Mouse (Mus musculus) bone marrow, adult 2 months (tissue): Measurements from ENCODE around the gene Dido1. TPM values are rescaled to one million over a fixed set of nuclear protein-coding genes. Genes with fewer than 3 reads are reported as not detected.
"Not testable (repeated sequence)": the region's sequence is repeated elsewhere in the genome, so short reads cannot be mapped to it uniquely, and the experiment has no call there.

ENCODE experiments used
- H3K27ac ChIP-seq: fragments of 200-500 bp; 2 replicates; pipeline ENCODE4 v1.5.1; 2012; ENCODE audit warnings: low read depth, mild to moderate bottlenecking, control low read depth, inconsistent platforms, low read length; ENCODE audit not compliant: control insufficient read depth, poor library complexity, insufficient read depth
- H3K4me1 ChIP-seq: fragments of 200-500 bp; 2 replicates; pipeline ENCODE4 v1.6.1; 2011; ENCODE audit warnings: low read length; ENCODE audit not compliant: control insufficient read depth, insufficient read depth
- H3K4me3 ChIP-seq: fragments of 200-500 bp; replicated peaks from 2 replicates; pipeline ENCODE3; 2011; ENCODE audit warnings: mild to moderate bottlenecking, low read depth, low read length, control low read depth; ENCODE audit not compliant: control insufficient read depth
- CTCF ChIP-seq: fragments of 200-500 bp; IDR thresholded peaks from 2 replicates; pipeline ENCODE4 v1.5.1; 2011; ENCODE audit warnings: low read length, control low read depth; ENCODE audit not compliant: control insufficient read depth, insufficient read depth
- POLR2A ChIP-seq: fragments of 200-500 bp; IDR thresholded peaks from 2 replicates; pipeline ENCODE4 v1.6.1; 2011; ENCODE audit warnings: low read depth, mild to moderate bottlenecking, control low read depth, low read length, borderline replicate concordance; ENCODE audit not compliant: control insufficient read depth
- WGBS: fragments of 180-500 bp; shearing (Covaris S2); methylation state at CpG from one replicate; pipeline ENCODE4 v1.1.7; 2018; 5-methylcytosine and 5-hydroxymethylcytosine counted together
- polyA plus RNA-seq: library from polyadenylated mRNA; stranded (reverse); fragments of >200 nt; gene quantifications from 2 replicates; pipeline ENCODE4 v1.2.4, GENCODE M21; 2011; ENCODE audit warnings: low replicate concordance; ENCODE audit not compliant: missing spikeins, insufficient read depth, insufficient read length

Dido1 gene
- polyA plus RNA-seq, 1 experiment, result 36.0 TPM

DNA sequence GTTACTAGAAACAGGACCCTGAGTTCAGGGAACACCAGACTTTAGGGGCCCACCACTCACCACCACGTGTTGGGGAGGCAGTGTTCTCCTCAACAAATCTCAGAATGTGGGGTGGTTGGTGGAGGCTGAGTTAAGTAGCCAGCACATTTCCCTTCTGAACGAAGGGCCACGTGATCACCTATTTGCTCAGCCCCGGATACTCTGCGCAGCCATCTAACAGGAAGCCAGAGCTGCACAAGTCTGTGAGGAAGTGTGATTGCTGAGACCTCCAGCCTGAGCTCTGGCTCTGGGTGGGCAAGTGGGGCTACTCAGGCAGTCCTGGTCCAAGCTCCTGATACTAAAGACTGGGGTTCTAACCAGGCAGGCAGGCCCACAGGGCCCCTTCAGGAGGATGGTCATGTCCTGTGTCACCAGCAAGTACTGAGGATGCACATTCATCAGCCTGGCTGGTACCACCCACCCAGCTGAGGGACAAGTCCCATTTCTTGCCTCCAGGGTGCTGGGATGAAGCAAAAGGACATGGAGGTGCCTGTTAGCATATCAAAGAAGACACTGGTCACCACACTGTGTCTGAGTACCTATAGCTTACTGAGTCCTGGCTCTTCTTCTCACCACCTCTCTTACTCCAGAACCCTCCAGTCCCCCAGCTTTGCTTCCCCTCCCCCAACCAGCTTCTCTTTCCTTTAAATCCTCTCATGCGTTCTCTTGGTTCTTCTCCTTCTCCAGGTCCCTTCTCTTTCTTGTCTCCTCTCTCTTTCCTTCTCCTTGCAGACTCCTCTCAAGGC is 17.1 kb upstream of the Dido1 start:
- no peak for TF ChIP-seq CTCF
- peak; percentile 54 for TF ChIP-seq POLR2A
- WGBS, result 12% methylated on average over 6 of the region's 6 CpGs
- peak overlapping the region; percentile 79 for H3K27ac ChIP-seq
- peak overlapping the region; percentile 19 for H3K4me3 ChIP-seq
- H3K4me1 ChIP-seq, result peaks cover 13% of the 10 kb centered on the region

DNA sequence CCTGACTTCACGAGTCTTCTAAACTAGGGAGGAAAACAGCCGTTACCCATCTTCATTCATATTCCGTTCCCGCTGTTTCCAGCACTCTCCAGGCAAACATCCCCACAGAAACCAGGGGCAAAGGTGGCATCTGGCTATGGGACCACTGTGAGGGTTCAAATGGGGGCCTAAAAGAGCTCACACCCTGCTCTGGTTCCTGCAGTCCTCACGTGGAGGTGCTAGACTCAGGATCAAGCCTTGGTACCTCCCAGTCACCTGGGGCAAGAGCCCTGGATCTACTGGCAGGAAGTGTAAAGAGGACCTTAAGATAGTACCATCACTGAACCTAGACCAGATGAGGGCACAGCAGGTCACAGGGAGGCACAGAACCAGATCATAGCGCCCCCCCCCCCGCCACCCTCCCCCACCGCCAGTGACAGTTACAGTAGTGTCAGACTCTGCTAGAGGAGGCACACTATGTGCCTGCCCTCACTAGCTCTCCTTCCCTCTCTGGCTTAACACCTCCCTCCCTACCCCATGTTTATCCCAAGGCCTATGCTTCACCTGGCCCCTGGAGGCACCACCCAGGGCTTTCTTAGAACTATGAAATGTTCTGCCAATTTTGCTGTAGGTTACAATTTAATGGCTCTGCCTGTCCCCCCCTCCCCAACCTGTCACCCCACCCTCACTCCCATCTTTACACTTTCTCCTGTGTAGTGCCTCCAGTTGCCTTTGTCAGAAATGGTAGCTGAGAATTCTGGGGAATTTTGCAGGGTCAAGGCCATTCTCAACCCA is 16.2 kb upstream of the Dido1 start:
- peaks cover 10% of the 10 kb centered on the region for H3K4me1 ChIP-seq
- peak overlapping the region; percentile 57 for H3K4me3 ChIP-seq
- TF ChIP-seq CTCF (no peak), POLR2A (no peak)
- WGBS, result 5% methylated on average over 8 of the region's 8 CpGs
- peak overlapping the region; percentile 79 for H3K27ac ChIP-seq

DNA sequence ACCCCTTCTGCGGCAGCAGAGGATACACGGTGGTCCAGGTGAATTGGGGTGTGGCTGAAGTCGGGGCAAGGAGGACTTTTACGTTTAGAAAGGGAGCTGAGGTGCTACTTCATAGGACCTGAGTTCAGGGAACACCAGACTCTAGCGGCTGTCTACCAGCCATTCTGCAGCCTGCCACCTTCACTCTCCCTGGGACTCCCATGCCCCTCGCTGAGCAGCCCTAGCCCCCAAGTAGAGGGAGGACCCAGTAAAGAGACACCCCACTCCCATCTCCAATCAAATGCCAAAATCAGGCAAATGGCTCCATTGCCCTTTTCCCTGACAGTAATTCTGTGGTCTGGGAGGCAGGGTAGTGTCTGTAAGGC is 15.6 kb upstream of the Dido1 start:
- peaks cover 10% of the 10 kb centered on the region for H3K4me1 ChIP-seq
- H3K27ac ChIP-seq, result peak overlapping the region; percentile 31
- WGBS, result under 1% methylated on average over 6 of the region's 6 CpGs
- TF ChIP-seq CTCF (no peak), POLR2A (no peak)
- peak overlapping the region; percentile 57 for H3K4me3 ChIP-seq

- peak within 1 kb of the TSS; percentile 57 for H3K4me3 ChIP-seq
- 4% methylated on average over 18 of the region's 18 CpGs for WGBS
- H3K27ac ChIP-seq, result peak within 1 kb of the TSS; percentile 31
- peaks cover 10% of the 10 kb centered on the region for H3K4me1 ChIP-seq
- no peak for TF ChIP-seq CTCF
- TF ChIP-seq POLR2A, result peak; percentile 45; the same call in 1 of the 2 replicates
Measured at GRCm38 (mm10) chr2:180724585-180725413, 15.0 kb upstream of the Dido1 start, which contains the start of gene Slc17a9. Slc17a9 (plus strand) TSS chr2:180725263.

DNA sequence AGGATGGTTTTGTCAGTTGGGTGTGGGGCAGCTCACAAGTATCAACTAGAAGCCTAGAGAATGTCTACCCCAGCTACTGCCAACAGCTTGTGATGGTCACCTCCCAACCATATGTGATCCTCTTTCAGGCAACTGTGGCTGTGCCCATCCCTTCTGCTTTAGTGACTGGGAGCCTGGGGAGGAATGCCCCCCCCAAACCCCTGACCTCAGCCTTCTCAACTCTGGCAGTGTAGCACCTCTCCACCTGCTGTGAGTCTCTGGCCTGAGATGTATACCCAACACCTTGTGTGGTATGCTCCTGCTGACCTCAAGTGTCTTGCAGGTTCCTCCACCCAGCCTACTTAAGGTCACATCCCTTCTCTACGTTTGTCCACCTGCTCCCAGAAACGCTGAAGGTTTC is 14.1 kb upstream of the Dido1 start:
- Histone ChIP-seq H3K27ac (no peak overlapping the region), H3K4me3 (no peak overlapping the region), H3K4me1 (peaks cover 10% of the 10 kb centered on the region)
- TF ChIP-seq POLR2A, result no peak
- TF ChIP-seq CTCF, result no peak
- WGBS, result 68% methylated on average over 2 of the region's 2 CpGs

GRCm38 (mm10) chr2:180722748-180723147 is 12.9 kb upstream of the Dido1 start:
- H3K4me3 ChIP-seq, result not testable (repeated sequence)

GRCm38 (mm10) chr2:180712037-180712689 is 2.4 kb upstream of the Dido1 start:
- peaks cover 2% of the 10 kb centered on the region; the same call in 1 of the 2 replicates for H3K4me1 ChIP-seq
- peak overlapping the region; percentile 66; the same call in 1 of the 2 replicates for H3K27ac ChIP-seq
- peak overlapping the region; percentile 32 for H3K4me3 ChIP-seq
- WGBS, result 66% methylated on average over 5 of the region's 5 CpGs
- TF ChIP-seq CTCF, result no peak
- no peak for TF ChIP-seq POLR2A

More at GRCm38 (mm10) chr2:180722748-180723147, 12.9 kb upstream of the Dido1 start:
- H3K4me1 ChIP-seq, H3K27ac ChIP-seq: not testable (repeated sequence)
- WGBS, result 57% methylated on average over 5 of the region's 5 CpGs

- peak overlapping the region; percentile 87 for H3K27ac ChIP-seq
- H3K4me1 ChIP-seq, result peaks cover 2% of the 10 kb centered on the region; the same call in 1 of the 2 replicates
- no peak for TF ChIP-seq POLR2A
- no peak for TF ChIP-seq CTCF
- 53% methylated on average over 4 of the region's 4 CpGs for WGBS
- peak overlapping the region; percentile 51 for H3K4me3 ChIP-seq
Measured at GRCm38 (mm10) chr2:180711527-180711926, 1.7 kb upstream of the Dido1 start.
